Mouse (Mus musculus): Measurements from ENCODE around the gene Nav2. TPM values are rescaled to one million over a fixed set of nuclear protein-coding genes. Genes with fewer than 3 reads are reported as not detected.

Nav2 gene
- total and polyA plus RNA-seq, 3 experiments = under 0.01 TPM; not detected in 2

DNA sequence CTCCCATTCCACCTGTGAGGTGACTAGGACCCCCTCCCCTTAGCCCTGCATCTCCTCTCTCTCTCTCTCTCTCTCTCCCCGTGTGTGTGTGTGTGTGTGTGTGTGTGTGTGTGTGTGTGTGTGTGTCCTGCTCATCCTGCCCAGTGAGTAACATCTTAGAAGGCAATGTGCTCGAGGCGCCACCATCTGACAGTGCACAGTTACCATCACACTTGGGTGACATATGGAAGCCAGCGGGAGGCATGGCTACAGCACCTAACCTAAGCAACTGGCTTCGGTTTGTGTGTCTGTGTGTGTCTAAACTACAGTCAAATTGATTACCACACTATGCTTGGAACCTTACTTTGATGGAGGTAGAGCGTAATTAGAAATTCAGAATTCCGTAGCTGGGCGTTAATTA lies 366.2 kb downstream of the Nav2 start:
- H3K4me3 ChIP-seq (replicated peaks in 1 of 3; ENCODE audit: low read depth in 2 of 3, low read length in 2 of 3, poor library complexity in 1 of 3) = no peak overlapping the region
- peaks cover 50% of the 10 kb centered on the region for H3K27me3 ChIP-seq (replicated peaks)
- H3K4me1 ChIP-seq (ENCODE audit: control insufficient read depth in 1 of 2, insufficient read depth in 2 of 2) = no peaks in the 10 kb centered on the region
- H3K4me2 ChIP-seq (ENCODE audit: insufficient read depth, low read depth, poor library complexity, severe bottlenecking) = no peak overlapping the region
- no peak for DNase-seq (ENCODE audit: extremely low read depth)
- H3K9ac ChIP-seq (ENCODE audit: insufficient read depth, low read depth) = no peak overlapping the region
- H3K27ac ChIP-seq (ENCODE audit: insufficient read depth, low read depth) = no peak overlapping the region
- no peaks in the 10 kb centered on the region for H3K36me3 ChIP-seq (replicated peaks in 1 of 2; ENCODE audit: control insufficient read depth in 1 of 2, insufficient read depth in 1 of 2, low read length in 1 of 2)
- TF ChIP-seq ZKSCAN1 (IDR thresholded peaks at IDR 0.05; ENCODE audit: borderline replicate concordance, low read depth, low read length) (no peak), TBP (conservative IDR thresholded peaks at IDR 0.05; ENCODE audit: low read depth, low read length) (no peak), MEF2A (IDR thresholded peaks at IDR 0.05; ENCODE audit: borderline replicate concordance, low read depth, low read length) (no peak), CHD1 (IDR thresholded peaks at IDR 0.05; ENCODE audit: low read depth, low read length) (no peak), MXI1 (IDR thresholded peaks at IDR 0.05; ENCODE audit: low read depth, low read length) (no peak), POLR2A (IDR thresholded peaks at IDR 0.05; ENCODE audit: low read depth, low read length) (no peak), SMC3 (IDR thresholded peaks at IDR 0.05; ENCODE audit: low read depth, low read length) (no peak), ELF1 (IDR thresholded peaks at IDR 0.05; ENCODE audit: low read depth, low read length) (no peak), E2F4 (IDR thresholded peaks at IDR 0.05; ENCODE audit: insufficient replicate concordance, low read depth, low read length) (no peak), RCOR1 (conservative IDR thresholded peaks at IDR 0.05; ENCODE audit: low read depth, low read length) (no peak), MAX (IDR thresholded peaks at IDR 0.05; ENCODE audit: low read length) (no peak), USF1 (IDR thresholded peaks at IDR 0.05; ENCODE audit: low read depth, low read length) (no peak), JUN (IDR thresholded peaks at IDR 0.05; ENCODE audit: insufficient read depth, low read depth, low read length) (no peak), UBTF (IDR thresholded peaks at IDR 0.05; ENCODE audit: low read depth, low read length) (no peak)
- in situ Hi-C loops (cut with MboI; ENCODE audit: low pct_ligation_motif_present, low pct_unique_long_range_greater_than_20kb, low sequenced_read_pairs) = loop anchor here (10.0 to 25.0 kb wide), 2 partner anchors 150 to 512 kb away; no protein-coding TSS in a partner anchor
- dilution Hi-C loops (cut with MboI; ENCODE audit: extremely low pct_ligation_motif_present, extremely low pct_unique_long_range_greater_than_20kb, low sequenced_read_pairs) = no loop called here
- no peaks in the 10 kb centered on the region for H3K9me3 ChIP-seq (replicated peaks; ENCODE audit: low read length)
- H3K79me2 ChIP-seq (replicated peaks; ENCODE audit: control insufficient read depth, extremely low read depth, insufficient read depth, poor library complexity, severe bottlenecking) = no peaks in the 10 kb centered on the region

DNA sequence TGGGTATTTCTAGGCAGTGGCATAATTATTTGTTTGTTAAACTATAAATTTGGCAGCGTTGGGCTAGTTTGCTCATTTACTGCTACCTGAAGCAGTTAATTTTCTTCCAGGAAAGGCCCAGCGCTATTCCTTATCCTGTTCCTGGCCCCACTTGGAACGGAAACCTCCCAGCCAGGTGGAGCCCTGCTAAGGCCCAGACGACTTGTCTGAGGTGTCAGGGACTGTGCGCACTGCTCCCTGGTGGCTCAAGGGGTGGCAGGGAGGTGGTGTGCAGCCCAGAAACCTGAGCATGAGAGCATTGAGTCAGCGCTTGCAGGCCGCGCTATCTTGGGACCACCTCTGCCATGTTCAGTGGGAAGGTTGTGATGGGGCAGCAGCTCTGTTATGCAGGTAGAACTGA lies 367.6 kb downstream of the Nav2 start:
- H3K9ac ChIP-seq (ENCODE audit: insufficient read depth, low read depth) = no peak overlapping the region
- DNase-seq (ENCODE audit: extremely low read depth) = no peak
- H3K4me3 ChIP-seq (replicated peaks in 1 of 3; ENCODE audit: low read depth in 2 of 3, low read length in 2 of 3, poor library complexity in 1 of 3) = no peak overlapping the region
- no peaks in the 10 kb centered on the region for H3K79me2 ChIP-seq (replicated peaks; ENCODE audit: control insufficient read depth, extremely low read depth, insufficient read depth, poor library complexity, severe bottlenecking)
- H3K27ac ChIP-seq (ENCODE audit: insufficient read depth, low read depth) = no peak overlapping the region
- no peak overlapping the region for H3K4me2 ChIP-seq (ENCODE audit: insufficient read depth, low read depth, poor library complexity, severe bottlenecking)
- no peaks in the 10 kb centered on the region for H3K36me3 ChIP-seq (replicated peaks in 1 of 2; ENCODE audit: control insufficient read depth in 1 of 2, insufficient read depth in 1 of 2, low read length in 1 of 2)
- peaks cover 52% of the 10 kb centered on the region for H3K27me3 ChIP-seq (replicated peaks)
- in situ Hi-C loops (cut with MboI; ENCODE audit: low pct_ligation_motif_present, low pct_unique_long_range_greater_than_20kb, low sequenced_read_pairs) = loop anchor here (10.0 kb wide), 1 partner anchor 151 kb away; no protein-coding TSS in a partner anchor
- no peaks in the 10 kb centered on the region for H3K4me1 ChIP-seq (ENCODE audit: control insufficient read depth in 1 of 2, insufficient read depth in 2 of 2)
- no peaks in the 10 kb centered on the region for H3K9me3 ChIP-seq (replicated peaks; ENCODE audit: low read length)
- TF ChIP-seq MYC (IDR thresholded peaks at IDR 0.05; ENCODE audit: low read depth, low read length) (no peak), CTCF (conservative IDR thresholded peaks at IDR 0.05 in 1 of 2, IDR thresholded peaks at IDR 0.05 in 1 of 2; ENCODE audit: low read depth in 2 of 2, low read length in 2 of 2) (no peak), USF2 (conservative IDR thresholded peaks at IDR 0.05; ENCODE audit: low read depth, low read length) (no peak), BHLHE40 (IDR thresholded peaks at IDR 0.05; ENCODE audit: low read depth, low read length) (no peak)
- dilution Hi-C loops (cut with MboI; ENCODE audit: extremely low pct_ligation_motif_present, extremely low pct_unique_long_range_greater_than_20kb, low sequenced_read_pairs) = no loop called here
